Mouse (Mus musculus): Measurements from ENCODE around the gene Ppp1r14c. TPM values are rescaled to one million over a fixed set of nuclear protein-coding genes. Genes with fewer than 3 reads are reported as not detected.
"Not testable (repeated sequence)": the region's sequence is repeated elsewhere in the genome, so short reads cannot be mapped to it uniquely, and the experiment has no call there.

The Ppp1r14c gene
- total RNA-seq, 2 experiments from 2014 or later, result 91.1 to 92.6 TPM

DNA sequence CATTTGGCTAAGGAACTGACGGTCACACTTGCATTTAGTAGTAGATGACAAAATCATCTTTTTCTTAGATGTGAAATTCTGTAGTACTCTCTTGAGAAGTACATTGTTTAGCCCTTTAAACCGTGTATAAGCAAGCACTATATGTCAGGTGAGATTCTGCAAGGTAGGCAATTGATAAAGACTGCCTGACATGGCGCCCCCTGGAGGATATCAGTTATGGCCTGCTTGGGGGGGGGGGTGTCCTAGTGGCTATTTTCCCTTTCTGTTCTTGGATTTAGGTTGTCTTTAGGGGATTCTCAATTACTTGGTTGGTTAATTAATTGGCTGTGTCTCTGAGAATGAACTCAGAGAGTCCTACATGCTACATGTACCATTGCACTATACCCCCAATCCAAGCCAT, 31.5 kb downstream of the Ppp1r14c start:
- intact Hi-C loops (cut with DNase I), result no loop called here
- no peak for DNase-seq

DNA sequence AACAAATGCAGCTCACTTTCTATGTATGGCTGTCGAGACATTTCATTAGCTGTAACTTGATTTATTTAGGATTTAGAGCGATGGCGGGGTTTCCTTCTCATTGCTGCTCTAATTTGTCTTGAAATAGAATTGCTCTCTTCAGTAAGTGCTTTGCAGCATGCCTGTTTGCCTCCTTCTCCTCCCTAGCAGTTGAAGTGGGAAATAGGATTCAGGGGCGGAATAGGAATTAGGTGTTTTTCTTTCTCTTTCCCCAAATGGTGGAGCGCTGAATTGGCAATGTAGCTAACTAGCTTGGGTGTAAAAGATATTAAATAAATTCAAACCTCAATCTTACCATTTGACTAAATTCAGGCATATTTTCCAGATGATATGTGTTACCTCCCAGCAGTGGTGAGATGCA, 32.2 kb downstream of the Ppp1r14c start:
- intact Hi-C loops (cut with DNase I), result no loop called here
- no peak for DNase-seq

DNA sequence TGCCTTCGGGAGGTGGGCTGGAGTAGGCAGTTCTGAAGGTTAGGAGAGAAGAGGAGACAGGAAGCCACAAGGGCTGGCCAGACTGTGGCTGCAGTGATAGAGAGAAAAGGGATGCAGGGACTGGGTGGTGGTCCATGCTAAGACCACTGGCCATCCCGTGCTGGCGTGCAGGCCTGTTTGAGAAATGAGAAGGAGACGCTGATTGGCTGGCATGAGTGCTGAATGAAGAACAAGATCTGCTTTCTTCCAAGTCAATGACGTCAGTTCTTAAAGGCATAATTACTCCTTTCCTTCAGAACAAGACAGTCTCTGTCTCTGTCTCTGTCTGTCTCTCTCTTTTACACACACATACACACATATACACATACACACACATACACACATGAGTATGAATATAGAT, 36.4 kb downstream of the Ppp1r14c start:
- intact Hi-C loops (cut with DNase I), result no loop called here
- no peak for DNase-seq

DNA sequence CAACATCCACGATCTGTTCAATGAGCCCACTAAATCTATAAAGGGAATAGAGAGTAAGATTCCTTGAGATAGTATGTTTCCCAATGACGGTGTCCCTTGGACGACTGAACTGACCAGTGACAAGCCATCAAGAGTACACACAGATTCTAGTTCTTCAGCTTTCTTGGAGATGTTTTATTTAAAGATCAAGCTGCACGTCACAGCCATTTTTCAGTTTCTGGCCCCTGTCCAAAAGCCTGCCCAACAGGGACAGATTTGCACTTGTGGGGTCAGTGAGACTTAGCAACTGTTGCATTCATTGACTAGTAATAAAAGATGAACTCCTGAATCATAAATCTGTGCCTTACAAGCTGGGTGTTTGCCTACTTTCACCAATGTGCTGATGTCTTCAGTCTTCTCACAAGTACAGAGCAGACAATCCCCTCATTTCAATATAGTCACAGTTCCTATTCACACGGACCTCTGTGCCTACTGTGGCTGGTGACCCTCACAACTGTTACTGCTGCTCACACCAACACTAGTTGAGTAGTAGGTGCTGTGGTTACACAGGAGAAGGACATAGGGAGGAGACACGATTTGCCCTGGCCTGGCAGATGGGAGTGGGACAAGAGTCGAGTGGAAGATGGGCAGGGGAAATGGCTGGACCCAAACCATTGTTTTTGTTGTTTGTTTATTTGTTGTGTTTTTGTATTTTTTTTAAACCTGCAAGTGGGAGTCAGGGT, 37.7 kb downstream of the Ppp1r14c start:
- intact Hi-C loops (cut with DNase I), result no loop called here
- DNase-seq, result peak; percentile 48

DNA sequence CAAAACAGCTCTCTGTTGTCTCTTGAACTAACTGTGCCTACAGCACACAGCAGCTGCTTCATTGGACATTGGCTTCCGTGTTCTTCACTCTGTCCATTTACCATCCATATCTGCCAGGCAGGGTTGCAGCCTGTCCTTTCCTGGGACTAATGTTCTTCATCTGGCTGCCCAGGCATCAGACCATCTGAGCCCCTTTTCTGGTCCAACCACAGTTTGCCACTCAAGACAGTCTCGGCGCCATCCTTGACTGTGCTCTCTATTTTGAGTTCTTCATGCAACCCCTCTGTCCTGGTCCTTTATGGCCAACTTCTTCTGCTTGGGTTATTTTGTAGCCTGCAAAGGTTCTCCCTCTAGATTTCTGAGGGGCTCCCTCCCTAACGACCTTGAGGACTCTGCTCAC, 38.5 kb downstream of the Ppp1r14c start:
- intact Hi-C loops (cut with DNase I), result no loop called here
- DNase-seq, result no peak

DNA sequence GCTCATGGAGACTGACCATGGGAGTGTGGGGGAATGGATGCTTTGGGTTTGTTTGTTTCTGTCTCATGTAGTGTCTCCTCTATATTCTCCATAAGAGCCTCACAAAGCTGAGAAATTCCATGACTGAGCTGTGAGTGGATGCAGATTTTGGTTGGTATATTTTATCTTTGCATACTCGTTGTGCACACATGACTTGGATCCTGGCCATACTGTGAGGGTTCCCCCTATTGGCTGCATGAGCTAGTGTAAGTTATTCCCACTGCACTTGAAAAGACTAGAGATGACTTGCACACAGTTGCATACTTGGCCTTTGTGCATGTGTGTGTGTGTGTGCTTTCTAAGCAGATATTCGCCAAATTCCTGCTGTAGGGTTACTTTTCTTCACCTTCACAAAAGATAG, 40.4 kb downstream of the Ppp1r14c start:
- intact Hi-C loops (cut with DNase I), result no loop called here

DNA sequence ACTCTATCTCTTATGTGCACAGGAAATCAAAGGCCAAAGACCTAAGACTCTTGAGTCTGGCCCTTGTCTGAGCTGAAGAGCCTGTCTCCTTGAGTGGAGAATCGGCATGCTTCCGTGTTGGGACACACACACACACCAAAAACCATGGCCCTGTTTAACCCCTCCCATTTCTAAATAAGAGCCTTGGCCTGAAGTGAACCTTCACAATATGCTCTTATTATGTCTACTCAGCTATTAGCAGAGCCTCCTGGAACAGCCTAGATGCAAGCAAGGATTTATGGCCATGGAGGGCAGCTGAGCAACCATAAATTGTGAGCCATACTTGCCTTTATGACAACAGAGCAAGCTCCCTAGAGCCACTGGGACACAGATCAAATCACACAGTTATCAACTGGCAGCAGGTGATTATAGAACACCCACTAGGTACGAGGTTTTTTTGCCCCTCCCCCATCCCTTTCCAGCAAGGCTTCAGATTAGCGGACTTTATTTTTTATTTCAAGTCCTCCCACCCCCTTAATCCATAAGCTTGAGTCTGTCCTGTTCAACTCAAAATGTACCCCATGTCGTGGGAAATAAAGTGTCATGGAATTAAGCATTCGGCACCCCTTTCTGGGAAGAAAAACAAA, 42.3 kb downstream of the Ppp1r14c start:
- DNase-seq, result no peak
- intact Hi-C loops (cut with DNase I), result no loop called here

More for the DNA sequence above, 40.4 kb downstream of the Ppp1r14c start:
- no peak for DNase-seq

DNA sequence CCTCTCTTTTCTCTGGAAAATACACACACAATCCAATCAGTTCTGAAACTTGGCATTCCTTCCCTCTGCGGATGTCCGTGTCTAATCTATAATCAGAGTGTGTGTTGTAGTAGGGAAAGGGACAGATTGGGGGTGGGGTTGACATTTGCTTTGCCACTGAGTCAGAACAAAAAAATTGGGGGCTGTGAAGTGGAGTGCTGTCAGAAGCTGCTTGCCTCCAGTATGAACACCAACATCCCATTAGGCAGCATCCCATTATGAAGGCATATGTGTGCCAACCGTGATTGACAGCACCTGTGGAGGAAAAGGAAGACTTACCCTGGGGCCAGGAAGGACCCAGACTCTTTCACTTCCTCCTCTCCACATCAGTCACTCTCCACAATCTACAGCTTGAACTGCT, 42.8 kb downstream of the Ppp1r14c start:
- intact Hi-C loops (cut with DNase I), result no loop called here
- DNase-seq, result no peak

DNA sequence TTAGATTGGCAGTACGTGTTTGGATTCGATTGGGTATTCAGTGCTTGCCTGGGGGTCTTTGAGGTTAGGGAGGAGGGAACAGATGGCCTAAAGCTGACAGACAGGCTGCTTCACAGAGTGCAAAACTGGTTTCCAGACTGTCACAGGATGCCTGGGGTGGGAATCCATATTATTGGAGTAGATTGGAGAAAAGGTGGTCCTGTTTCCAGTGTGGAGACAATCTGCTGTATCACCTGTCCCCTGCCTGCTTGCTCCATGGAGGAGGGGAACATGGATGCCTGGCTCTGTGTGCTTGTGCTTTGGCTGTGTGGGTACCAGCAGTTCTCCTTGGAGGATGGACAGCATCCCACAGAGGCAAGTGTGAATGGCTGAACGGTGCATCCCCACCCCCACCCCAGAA, 45.4 kb downstream of the Ppp1r14c start:
- intact Hi-C loops (cut with DNase I), result no loop called here
- DNase-seq, result peak; percentile 71

DNA sequence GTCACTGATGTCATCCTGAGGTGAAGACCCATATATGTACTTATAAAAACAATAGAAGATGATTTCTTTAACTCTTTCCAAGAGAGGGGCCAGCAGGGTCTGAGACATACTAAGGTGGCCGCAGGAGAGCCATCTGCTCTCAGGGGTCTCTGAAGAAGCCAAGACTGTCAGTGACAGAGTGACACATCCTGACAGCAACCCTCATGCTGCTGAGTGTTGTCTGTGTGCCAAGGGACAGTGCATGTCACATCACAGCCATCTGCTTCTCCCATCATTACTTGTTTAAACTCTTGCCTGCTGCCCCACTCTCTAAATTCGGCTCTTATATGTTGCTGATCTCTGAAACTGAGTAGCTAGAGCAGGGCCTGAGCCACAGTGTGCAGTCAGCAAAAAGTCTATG, 45.8 kb downstream of the Ppp1r14c start:
- DNase-seq, result peak; percentile 76
- intact Hi-C loops (cut with DNase I), result no loop called here

DNA sequence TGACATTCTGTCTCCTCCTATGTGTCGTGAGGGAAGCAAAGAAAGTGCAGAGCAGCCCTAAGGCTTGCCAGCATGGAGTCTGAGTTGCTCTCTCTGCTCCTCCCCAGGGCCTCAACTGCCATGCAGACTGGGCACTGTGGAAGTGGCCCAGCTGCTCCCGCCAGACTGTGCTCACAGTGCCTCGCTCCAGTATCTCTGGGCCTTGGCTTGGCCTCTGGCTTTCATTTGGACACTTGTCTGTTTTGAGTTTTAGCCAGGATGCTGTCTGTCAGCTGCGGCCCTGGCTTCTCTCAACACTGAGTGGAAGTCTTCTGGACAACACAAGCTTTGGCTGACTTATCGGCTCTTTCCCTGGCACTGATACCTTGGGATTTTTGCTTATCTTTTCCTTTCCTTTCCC, 49.0 kb downstream of the Ppp1r14c start:
- DNase-seq, result peak; percentile 89
- intact Hi-C loops (cut with DNase I), result no loop called here

DNA sequence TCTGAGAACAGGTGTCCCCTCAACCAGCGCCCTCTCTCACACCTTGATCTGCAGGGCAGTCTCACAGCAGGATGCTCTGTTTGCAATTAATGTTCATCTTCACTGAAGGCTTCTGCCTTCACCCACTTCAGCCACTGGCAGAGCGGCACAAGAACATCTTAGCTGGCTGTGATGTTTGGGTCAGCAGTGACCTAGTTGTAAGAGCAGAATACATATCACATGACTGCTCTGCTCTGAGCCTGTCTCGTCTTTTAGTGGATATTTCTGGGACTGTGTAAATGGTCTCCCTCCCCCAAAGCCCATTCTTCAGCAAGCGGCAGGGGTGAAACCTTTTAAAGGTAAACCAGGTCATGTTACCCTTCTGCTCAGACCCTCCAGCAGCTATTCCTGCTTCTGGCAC, 50.7 kb downstream of the Ppp1r14c start:
- intact Hi-C loops (cut with DNase I), result no loop called here
- no peak for DNase-seq

DNA sequence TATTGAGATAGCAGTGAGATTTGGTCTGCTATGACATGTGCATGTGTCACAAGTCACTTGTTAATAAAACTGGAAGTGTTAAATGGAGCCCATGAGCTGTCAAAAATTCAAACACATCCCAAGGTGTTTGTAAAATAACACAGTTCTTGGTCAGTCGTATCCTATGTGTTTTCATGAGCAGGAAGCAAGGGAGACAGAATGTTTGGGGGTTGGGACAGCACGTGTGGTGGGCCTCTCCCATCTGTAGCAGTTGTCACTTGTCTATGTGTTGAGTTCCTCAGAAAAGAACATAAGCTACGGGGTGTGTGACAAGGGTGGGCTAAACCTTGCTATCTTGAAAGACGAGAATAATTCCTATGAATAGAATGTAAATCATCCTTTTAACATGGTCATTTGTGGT, 51.6 kb downstream of the Ppp1r14c start:
- intact Hi-C loops (cut with DNase I), result no loop called here
- DNase-seq, result no peak

DNA sequence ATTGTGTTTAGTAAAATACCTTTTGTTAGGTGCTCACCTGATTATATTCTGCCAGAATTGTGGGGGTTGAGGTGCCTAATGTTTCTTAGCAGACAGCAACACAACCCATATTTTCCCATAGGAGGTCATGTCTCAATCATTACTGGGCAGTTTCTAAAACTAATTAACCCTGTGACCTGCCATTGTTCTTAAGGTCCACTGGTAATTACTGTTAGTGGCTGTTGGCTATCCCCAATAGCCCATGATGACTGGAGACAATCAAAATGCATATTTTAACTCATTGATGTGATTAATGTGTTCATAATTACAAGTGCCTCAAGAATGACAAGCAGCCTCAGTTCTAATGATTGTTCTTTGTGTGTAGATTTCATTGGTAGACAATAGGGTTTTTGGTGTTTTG, 58.2 kb downstream of the Ppp1r14c start:
- no peak for DNase-seq
- intact Hi-C loops (cut with DNase I), result no loop called here

DNA sequence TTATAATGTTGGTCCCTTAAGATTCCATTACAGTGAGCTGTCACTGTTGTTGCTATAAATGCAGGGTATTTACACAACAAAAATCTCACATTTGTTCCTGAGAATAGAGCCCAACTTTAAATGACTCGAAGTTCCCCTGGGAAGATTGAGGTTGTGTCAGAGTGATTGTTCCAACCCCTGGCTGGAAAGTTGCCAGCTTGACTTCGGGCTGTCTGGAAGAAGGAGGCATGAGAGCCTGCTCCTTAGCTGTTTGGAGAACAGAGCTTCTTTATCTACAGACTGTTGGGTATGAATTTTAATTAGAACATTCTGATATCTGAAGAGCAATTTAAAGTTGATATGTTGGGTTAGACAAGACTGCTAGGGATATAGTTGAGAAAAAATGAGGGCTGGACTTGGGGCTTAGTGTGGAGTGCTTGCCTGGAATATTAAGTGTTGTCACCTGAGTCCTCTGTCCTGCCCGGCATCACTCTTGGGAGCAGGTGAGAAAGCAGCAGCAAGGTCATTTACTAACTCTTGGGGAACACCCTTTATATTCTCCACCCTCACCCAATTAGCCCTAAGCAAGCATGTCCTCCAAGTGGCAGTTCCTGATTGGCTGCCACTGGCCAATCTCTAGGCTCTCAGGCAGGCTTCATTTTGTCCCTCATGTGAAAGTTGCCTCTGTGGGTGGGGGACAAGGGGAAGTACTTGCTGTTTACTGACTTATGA, 62.0 kb downstream of the Ppp1r14c start:
- intact Hi-C loops (cut with DNase I), result no loop called here
- DNase-seq, result peak; percentile 61

DNA sequence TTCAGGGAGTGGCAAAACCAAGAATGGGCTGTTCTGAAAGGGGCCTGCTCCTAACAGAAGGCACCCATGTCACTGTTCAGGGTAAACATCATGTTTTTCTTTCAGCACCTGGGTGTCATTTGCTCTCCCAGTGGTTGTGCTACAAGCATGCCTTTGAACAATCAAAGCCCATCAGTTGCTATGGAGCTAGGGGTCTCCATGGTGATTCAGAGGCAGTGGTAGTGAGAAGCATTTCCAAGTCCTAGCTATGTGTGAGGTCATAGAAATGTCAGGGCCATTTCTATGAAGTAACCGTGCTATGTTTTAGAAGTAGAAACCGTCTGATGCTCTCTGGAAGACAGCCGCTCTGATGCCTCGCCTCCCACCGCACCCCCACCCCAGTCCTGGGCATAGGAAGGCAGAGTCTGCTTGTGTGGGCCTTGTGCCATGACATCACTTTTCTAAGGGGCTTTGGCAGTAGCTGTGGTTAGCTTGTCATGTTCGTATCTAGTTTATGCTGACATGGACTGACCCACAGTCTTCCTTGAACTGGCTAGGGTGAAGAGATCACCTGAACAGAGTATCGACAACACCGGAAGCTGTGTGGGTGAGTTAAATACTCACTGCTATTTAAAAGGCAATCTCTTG, 69.1 kb downstream of the Ppp1r14c start:
- intact Hi-C loops (cut with DNase I), result no loop called here
- no peak for DNase-seq

DNA sequence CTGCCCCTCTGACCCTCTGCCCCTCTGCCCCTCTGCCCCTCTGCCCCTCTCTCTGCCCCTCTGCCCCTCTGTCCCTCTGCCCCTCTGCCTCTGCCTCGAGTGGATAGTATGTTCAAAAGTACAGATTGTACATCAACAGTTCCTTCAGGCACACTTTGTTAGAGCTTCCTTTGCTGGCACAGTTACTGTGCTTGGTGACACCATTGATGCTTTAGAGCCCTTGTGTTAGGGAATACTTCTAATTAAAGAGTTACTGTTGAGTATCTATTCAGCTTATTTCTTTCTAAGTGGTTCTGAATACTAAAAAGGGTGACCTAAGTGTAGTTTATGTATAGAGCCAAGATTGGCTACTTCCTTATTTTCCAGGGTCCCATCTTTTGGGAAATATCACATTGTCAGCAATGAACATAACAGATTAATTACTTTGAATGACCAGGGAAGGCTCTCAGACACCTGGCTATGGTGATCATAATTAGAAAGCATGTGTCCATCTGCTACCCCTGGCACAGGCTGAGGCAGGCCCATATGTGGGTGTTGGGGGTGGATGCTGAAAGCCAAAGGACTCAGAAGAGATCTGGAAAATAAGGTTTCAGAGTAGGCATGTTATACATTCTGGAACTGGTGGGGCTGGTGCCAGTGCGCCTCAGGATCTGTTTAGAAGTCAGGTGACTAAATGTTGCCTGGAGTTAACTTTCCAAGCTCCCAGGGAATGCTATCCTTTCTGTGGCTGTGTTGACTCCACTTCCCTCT, 75.0 kb downstream of the Ppp1r14c start:
- intact Hi-C loops (cut with DNase I), result no loop called here
- peak; percentile 85 for DNase-seq

DNA sequence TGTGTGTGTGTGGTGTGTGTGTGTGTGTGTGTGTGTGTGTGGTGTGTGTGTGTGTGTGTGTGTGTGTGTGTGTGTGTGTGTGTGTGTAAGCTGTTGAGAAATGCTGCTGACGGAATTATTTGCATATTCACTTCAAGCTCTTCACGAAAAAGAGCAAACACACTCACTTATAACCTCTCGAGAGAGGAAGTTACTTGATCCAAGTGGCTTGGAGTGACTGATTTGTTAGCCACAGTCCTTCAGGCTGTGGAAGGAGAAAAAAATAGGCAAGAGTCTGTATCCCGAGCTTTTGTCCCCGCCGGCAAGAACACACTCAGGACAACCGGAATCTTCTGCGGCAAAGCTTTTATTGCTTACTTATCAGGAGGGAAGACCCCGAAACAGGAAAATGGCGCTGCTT, 80.9 kb downstream of the Ppp1r14c start:
- intact Hi-C loops (cut with DNase I); DNase-seq: not testable (repeated sequence)

DNA sequence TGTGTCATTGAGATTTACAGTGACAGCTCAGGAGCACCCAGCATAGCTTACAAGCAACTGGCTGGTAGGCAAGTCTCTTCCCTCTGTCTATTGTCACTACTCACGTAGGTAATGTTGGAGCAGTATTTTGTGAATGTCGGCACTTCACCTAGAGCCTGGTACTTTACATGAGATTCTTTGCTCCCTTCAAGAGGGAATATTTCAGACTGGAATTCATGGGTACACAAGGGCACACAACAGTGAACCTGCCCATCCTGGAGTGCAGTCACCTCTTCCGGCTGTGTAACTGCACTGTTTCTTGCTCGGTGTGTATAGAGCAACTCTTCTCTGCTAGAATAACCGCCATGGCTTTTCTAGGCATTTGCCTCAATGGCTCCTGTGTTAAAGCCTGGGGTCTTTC, 82.8 kb downstream of the Ppp1r14c start:
- intact Hi-C loops (cut with DNase I), result no loop called here
- no peak for DNase-seq

DNA sequence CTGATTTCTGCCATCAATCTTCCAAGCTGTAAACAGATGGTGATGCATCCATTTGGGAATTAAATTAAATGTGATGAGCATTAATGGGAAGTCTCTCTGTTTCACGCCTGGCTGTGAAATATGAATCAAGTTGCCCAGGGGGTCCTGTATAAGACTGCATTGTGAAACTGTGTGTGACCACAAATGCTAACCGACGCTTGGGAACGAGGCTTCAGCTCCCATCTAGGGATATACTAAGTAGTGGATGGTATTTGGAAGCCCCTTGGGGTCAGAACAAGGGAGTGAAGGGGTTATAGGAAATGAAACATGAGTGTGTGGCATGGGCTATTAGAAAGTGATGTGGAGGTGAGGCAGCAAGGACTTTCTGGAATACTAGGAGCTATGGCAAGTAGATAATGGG, 86.1 kb downstream of the Ppp1r14c start:
- no peak for DNase-seq
- intact Hi-C loops (cut with DNase I), result no loop called here

Data from left cerebral cortex, postnatal 4 days (tissue).